Mouse (Mus musculus): ENCODE data around the gene Rrp36. TPM values are rescaled to one million over a fixed set of nuclear protein-coding genes. Genes with fewer than 3 reads are reported as not detected.

The Rrp36 gene
- polyA plus RNA-seq, 1 experiment from 2014 or later, result 51.8 TPM

DNA sequence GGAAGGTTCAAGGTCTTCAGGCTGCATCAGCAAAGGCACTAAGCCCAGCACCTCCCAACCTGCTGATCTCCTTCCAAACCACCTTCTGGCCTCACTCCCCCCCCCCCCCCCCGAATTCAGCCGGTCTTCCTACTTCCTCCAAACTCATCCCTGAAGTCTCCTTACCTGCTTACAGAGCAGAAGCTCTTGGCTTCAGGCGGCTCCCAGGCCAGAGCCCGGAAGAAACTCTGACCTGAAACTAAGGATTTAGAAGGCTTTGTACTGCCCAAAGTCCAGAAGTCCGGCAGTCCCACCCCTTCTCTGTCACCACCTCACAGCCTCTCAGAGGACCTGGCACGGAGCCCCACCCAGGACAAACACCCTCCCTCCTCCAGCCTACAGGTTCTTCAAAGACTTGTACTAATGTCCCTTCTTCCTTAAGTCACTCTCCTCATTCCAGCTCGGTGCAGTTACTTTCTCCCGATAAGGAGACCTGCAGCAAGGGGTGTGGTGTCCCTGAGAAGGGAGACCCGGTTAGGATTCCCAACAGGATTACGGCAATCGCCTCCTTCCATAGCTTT lies 29.2 kb downstream of the Rrp36 start:
- Histone ChIP-seq H3K4me3 (ENCODE audit: low read depth, low read length) (peak overlapping the region; percentile 71), H3K27me3 (ENCODE audit: control insufficient read depth, insufficient read depth, low read depth, low read length) (no peaks in the 10 kb centered on the region), H3K27ac (ENCODE audit: low read length) (peak overlapping the region; percentile 41; the same call in 1 of the 2 replicates), H3K36me3 (ENCODE audit: control insufficient read depth, insufficient read depth, low read length) (peaks cover 6% of the 10 kb centered on the region; the same call in 1 of the 2 replicates), H3K9ac (ENCODE audit: low read depth, low read length) (peak overlapping the region; percentile 80), H3K4me2 (ENCODE audit: low read length) (peak overlapping the region; percentile 84), H3K4me1 (ENCODE audit: control insufficient read depth, insufficient read depth, low read length) (peaks cover 25% of the 10 kb centered on the region), H3K9me3 (replicated peaks; ENCODE audit: control insufficient read depth, low read length, poor library complexity, severe bottlenecking) (no peaks in the 10 kb centered on the region)
- ATAC-seq, result peak; percentile 9
- WGBS, result 11% methylated on average over 11 of the region's 11 CpGs

DNA sequence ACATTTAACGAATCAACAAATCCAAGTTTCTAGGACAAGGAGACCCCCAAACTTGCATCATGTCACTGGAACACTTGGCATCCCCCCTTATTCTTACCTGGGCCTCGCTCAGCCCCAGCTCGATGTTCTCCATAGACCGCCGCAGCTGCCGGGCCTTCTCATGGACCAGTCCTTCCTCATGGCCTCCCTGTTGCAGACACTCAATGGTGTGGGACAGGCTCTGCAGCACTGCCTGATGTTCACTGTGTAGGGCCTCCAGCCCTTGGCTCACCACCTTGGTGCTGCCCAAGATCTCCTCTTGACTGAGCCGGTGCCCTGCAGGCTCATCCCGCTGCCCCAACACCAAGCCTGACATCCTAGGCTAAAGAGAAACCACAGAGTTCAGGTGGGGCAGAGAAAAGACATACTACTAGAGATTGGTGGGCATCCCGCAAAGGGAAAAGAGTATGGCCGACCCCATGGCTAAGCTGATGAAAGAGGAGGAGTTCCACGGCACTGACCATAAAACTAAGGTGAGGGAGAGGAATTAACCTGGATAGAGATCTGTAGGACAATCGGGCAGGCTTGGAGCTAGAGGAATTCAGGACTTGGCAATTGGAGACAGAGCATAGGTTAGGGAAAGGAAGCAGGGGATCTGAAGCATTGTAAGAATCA lies 29.9 kb downstream of the Rrp36 start:
- 88% methylated on average over 12 of the region's 12 CpGs for WGBS
- H3K9ac ChIP-seq (ENCODE audit: low read depth, low read length), result no peak overlapping the region
- no peaks in the 10 kb centered on the region for H3K9me3 ChIP-seq (replicated peaks; ENCODE audit: control insufficient read depth, low read length, poor library complexity, severe bottlenecking)

GRCm38 (mm10) chr17:46642060-46642459 lies 32.1 kb downstream of the Rrp36 start:
- H3K36me3 ChIP-seq (ENCODE audit: control insufficient read depth, insufficient read depth, low read length), result peaks cover 15% of the 10 kb centered on the region
- 93% methylated on average over 17 of the region's 17 CpGs for WGBS
- H3K4me3 ChIP-seq (ENCODE audit: low read depth, low read length), result no peak overlapping the region
- H3K27ac ChIP-seq (ENCODE audit: low read length), result no peak overlapping the region
- no peak overlapping the region for H3K9ac ChIP-seq (ENCODE audit: low read depth, low read length)
- peaks cover 16% of the 10 kb centered on the region for H3K4me1 ChIP-seq (ENCODE audit: control insufficient read depth, insufficient read depth, low read length)
- no peak for ATAC-seq
- H3K9me3 ChIP-seq (replicated peaks; ENCODE audit: control insufficient read depth, low read length, poor library complexity, severe bottlenecking), result no peaks in the 10 kb centered on the region
- H3K4me2 ChIP-seq (ENCODE audit: low read length), result no peak overlapping the region
- no peaks in the 10 kb centered on the region for H3K27me3 ChIP-seq (ENCODE audit: control insufficient read depth, insufficient read depth, low read depth, low read length)

More for the DNA sequence above, 29.9 kb downstream of the Rrp36 start:
- H3K36me3 ChIP-seq (ENCODE audit: control insufficient read depth, insufficient read depth, low read length), result peaks cover 11% of the 10 kb centered on the region
- peaks cover 18% of the 10 kb centered on the region for H3K4me1 ChIP-seq (ENCODE audit: control insufficient read depth, insufficient read depth, low read length)
- no peak overlapping the region for H3K27ac ChIP-seq (ENCODE audit: low read length)
- no peaks in the 10 kb centered on the region for H3K27me3 ChIP-seq (ENCODE audit: control insufficient read depth, insufficient read depth, low read depth, low read length)
- H3K4me3 ChIP-seq (ENCODE audit: low read depth, low read length), result no peak overlapping the region; the same call in 1 of the 2 replicates
- ATAC-seq, result no peak
- peak overlapping the region; percentile 84; the same call in 1 of the 2 replicates for H3K4me2 ChIP-seq (ENCODE audit: low read length)

DNA sequence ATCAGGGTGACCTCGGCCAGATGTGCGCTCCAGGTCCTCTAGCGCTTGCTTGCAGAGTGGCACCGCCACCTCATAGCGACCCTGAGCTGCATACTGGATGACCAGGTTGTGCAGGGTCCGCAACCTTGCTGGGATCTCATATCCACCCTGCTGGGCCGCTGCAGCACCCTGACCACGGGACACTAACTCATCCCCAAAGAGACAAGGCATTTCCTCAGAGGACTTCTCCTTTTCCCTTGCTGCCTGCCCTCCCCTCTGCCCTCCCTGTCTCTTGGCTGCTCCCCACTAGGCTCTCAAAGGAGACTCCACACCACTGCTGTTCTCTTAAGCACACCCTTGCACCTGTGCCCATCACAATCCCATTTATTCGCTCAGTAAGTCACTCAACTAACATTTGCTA lies 34.2 kb downstream of the Rrp36 start:
- Histone ChIP-seq H3K4me1 (ENCODE audit: control insufficient read depth, insufficient read depth, low read length) (peaks cover 9% of the 10 kb centered on the region), H3K9me3 (replicated peaks; ENCODE audit: control insufficient read depth, low read length, poor library complexity, severe bottlenecking) (no peaks in the 10 kb centered on the region), H3K27me3 (ENCODE audit: control insufficient read depth, insufficient read depth, low read depth, low read length) (no peaks in the 10 kb centered on the region), H3K27ac (ENCODE audit: low read length) (no peak overlapping the region), H3K9ac (ENCODE audit: low read depth, low read length) (no peak overlapping the region), H3K36me3 (ENCODE audit: control insufficient read depth, insufficient read depth, low read length) (peaks cover 17% of the 10 kb centered on the region), H3K4me3 (ENCODE audit: low read depth, low read length) (no peak overlapping the region), H3K4me2 (ENCODE audit: low read length) (no peak overlapping the region)
- WGBS, result 90% methylated on average over 9 of the region's 9 CpGs
- ATAC-seq, result no peak

GRCm38 (mm10) chr17:46636831-46637523 lies 37.2 kb downstream of the Rrp36 start:
- Histone ChIP-seq H3K4me2 (ENCODE audit: low read length) (no peak overlapping the region), H3K4me1 (ENCODE audit: control insufficient read depth, insufficient read depth, low read length) (peaks cover 2% of the 10 kb centered on the region; the same call in 1 of the 2 replicates), H3K27me3 (ENCODE audit: control insufficient read depth, insufficient read depth, low read depth, low read length) (no peaks in the 10 kb centered on the region), H3K4me3 (ENCODE audit: low read depth, low read length) (no peak overlapping the region), H3K36me3 (ENCODE audit: control insufficient read depth, insufficient read depth, low read length) (peaks cover 24% of the 10 kb centered on the region), H3K27ac (ENCODE audit: low read length) (no peak overlapping the region), H3K9ac (ENCODE audit: low read depth, low read length) (no peak overlapping the region), H3K9me3 (replicated peaks; ENCODE audit: control insufficient read depth, low read length, poor library complexity, severe bottlenecking) (no peaks in the 10 kb centered on the region)
- no peak for ATAC-seq
- 22% methylated on average over 15 of the region's 15 CpGs for WGBS

GRCm38 (mm10) chr17:46629685-46630441 lies 44.3 kb downstream of the Rrp36 start:
- Histone ChIP-seq H3K4me2 (ENCODE audit: low read length) (peak overlapping the region; percentile 65), H3K9ac (ENCODE audit: low read depth, low read length) (no peak overlapping the region), H3K27ac (ENCODE audit: low read length) (peak overlapping the region; percentile 89), H3K36me3 (ENCODE audit: control insufficient read depth, insufficient read depth, low read length) (peaks cover 11% of the 10 kb centered on the region), H3K4me3 (ENCODE audit: low read depth, low read length) (peak overlapping the region; percentile 96), H3K27me3 (ENCODE audit: control insufficient read depth, insufficient read depth, low read depth, low read length) (no peaks in the 10 kb centered on the region), H3K4me1 (ENCODE audit: control insufficient read depth, insufficient read depth, low read length) (peaks cover 20% of the 10 kb centered on the region), H3K9me3 (replicated peaks; ENCODE audit: control insufficient read depth, low read length, poor library complexity, severe bottlenecking) (no peaks in the 10 kb centered on the region)
- ATAC-seq, result peak; percentile 46
- WGBS, result 12% methylated on average over 12 of the region's 12 CpGs

DNA sequence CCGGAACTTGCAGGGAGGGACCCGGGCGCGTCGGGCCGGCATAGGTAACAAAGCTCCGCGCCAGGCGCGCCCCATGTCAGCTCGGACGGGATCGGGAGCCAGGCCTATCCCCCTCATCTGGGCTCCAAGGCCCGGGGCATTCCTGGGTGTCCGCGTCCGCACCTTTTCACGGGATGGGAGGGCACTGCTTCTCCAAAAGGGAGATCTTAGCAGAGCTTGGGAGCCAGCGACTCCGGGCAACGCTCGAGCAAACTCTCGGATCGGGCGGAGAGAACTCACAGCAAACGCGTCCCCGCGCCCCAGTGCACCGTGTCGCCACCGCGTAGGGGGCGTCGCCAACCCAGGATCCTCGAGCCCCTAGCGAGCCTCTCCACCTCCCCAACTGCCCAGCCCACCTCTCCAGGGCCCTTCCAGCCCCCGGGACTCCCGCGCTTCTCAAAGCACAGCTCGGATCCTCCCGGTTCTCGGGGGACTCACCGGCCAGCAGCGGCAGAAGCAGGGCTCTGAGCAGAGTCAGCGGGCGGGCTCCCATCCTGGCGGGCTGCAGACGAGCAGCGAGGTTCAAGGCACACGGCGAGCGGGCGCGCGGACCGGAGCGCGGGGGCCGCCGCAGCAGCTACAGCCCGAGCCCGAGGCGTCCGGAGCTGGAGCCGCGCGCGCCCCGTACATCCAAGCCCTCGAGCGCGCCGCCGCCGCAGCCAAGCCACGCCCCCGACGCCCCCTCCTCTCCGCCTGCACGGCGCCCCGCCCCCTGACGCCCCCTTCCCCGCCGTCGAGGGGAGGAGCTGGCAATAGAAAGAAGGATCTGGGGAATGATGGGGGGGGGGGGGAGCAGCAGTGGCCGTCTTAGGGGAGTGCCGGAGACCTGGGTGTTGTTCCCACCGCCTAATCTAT lies 45.1 kb downstream of the Rrp36 start, which contains the start of gene Ptk7:
Ptk7 (minus strand) TSS at position 714 of the 894 bp plus-strand sequence.
- Histone ChIP-seq H3K4me1 (ENCODE audit: control insufficient read depth, insufficient read depth, low read length) (peaks cover 26% of the 10 kb centered on the region), H3K27me3 (ENCODE audit: control insufficient read depth, insufficient read depth, low read depth, low read length) (no peaks in the 10 kb centered on the region), H3K4me2 (ENCODE audit: low read length) (peak within 1 kb of the TSS; percentile 65), H3K36me3 (ENCODE audit: control insufficient read depth, insufficient read depth, low read length) (peaks cover 11% of the 10 kb centered on the region), H3K4me3 (ENCODE audit: low read depth, low read length) (peak within 1 kb of the TSS; percentile 96), H3K9ac (ENCODE audit: low read depth, low read length) (peak within 1 kb of the TSS; percentile 97), H3K27ac (ENCODE audit: low read length) (peak within 1 kb of the TSS; percentile 89), H3K9me3 (replicated peaks; ENCODE audit: control insufficient read depth, low read length, poor library complexity, severe bottlenecking) (no peaks in the 10 kb centered on the region)
- ATAC-seq, result peak; percentile 78
- WGBS, result under 1% methylated on average over 65 of the region's 90 CpGs

- peak; percentile 37 for ATAC-seq
- peaks cover 30% of the 10 kb centered on the region for H3K4me1 ChIP-seq (ENCODE audit: control insufficient read depth, insufficient read depth, low read length)
- H3K4me2 ChIP-seq (ENCODE audit: low read length), result peak overlapping the region; percentile 65
- H3K27ac ChIP-seq (ENCODE audit: low read length), result peak overlapping the region; percentile 89
- 0% methylated on average over 13 of the region's 13 CpGs for WGBS
- no peaks in the 10 kb centered on the region for H3K9me3 ChIP-seq (replicated peaks; ENCODE audit: control insufficient read depth, low read length, poor library complexity, severe bottlenecking)
- H3K9ac ChIP-seq (ENCODE audit: low read depth, low read length), result peak overlapping the region; percentile 97
- H3K4me3 ChIP-seq (ENCODE audit: low read depth, low read length), result peak overlapping the region; percentile 96
- H3K27me3 ChIP-seq (ENCODE audit: control insufficient read depth, insufficient read depth, low read depth, low read length), result no peaks in the 10 kb centered on the region
- peaks cover 11% of the 10 kb centered on the region for H3K36me3 ChIP-seq (ENCODE audit: control insufficient read depth, insufficient read depth, low read length)
These were observed 45.7 kb downstream of the Rrp36 start for GRCm38 (mm10) chr17:46628471-46628790.
